Mouse (Mus musculus): Measurements from ENCODE around the gene Kmt2e.
"Not testable (repeated sequence)": the region's sequence is repeated elsewhere in the genome, so short reads cannot be mapped to it uniquely, and the experiment has no call there.

GRCm38 (mm10) chr5:23453561-23453960 is 19.3 kb downstream of the Kmt2e start:
- TF ChIP-seq CTCF (conservative IDR thresholded peaks at IDR 0.05; ENCODE audit: low read length); NANOG (IDR thresholded peaks at IDR 0.05; ENCODE audit: borderline replicate concordance, low read length); POU5F1 (IDR thresholded peaks at IDR 0.05; ENCODE audit: borderline replicate concordance, low read length): not testable (repeated sequence)
